Mouse (Mus musculus): ENCODE data around the gene Galnt18. TPM values are rescaled to one million over a fixed set of nuclear protein-coding genes. Genes with fewer than 3 reads are reported as not detected.

Gene Galnt18
- polyA plus RNA-seq, 1 experiment from 2014 or later = 7.8 TPM

- H3K4me2 ChIP-seq (replicated peaks; ENCODE audit: low read depth) = no peak overlapping the region
- 43% methylated on average over 2 of the region's 2 CpGs for WGBS
- H3K27ac ChIP-seq (ENCODE audit: low read depth, low read length) = no peak overlapping the region
- H3K36me3 ChIP-seq (ENCODE audit: control insufficient read depth, insufficient read depth) = no peaks in the 10 kb centered on the region
- H3K27me3 ChIP-seq (replicated peaks; ENCODE audit: control insufficient read depth, insufficient read depth, low read length) = no peaks in the 10 kb centered on the region
- no peak for TF ChIP-seq CTCF (IDR thresholded peaks at IDR 0.05; ENCODE audit: low read depth)
- no peaks in the 10 kb centered on the region for H3K9me3 ChIP-seq (ENCODE audit: control insufficient read depth)
- H3K4me1 ChIP-seq (replicated peaks; ENCODE audit: control insufficient read depth, insufficient read depth, low read length) = no peaks in the 10 kb centered on the region
- H3K9ac ChIP-seq (ENCODE audit: low read depth, low read length) = no peak overlapping the region
- peak; percentile 53; the same call in 1 of the 2 replicates for ATAC-seq
- no peak overlapping the region for H3K4me3 ChIP-seq (ENCODE audit: low read depth, low read length)
Observed at GRCm38 (mm10) chr7:111604578-111605208, 175.1 kb downstream of the Galnt18 start.

- Histone ChIP-seq H3K4me1 (replicated peaks; ENCODE audit: control insufficient read depth, insufficient read depth, low read length) (no peaks in the 10 kb centered on the region), H3K27ac (ENCODE audit: low read depth, low read length) (no peak overlapping the region), H3K4me3 (ENCODE audit: low read depth, low read length) (no peak overlapping the region), H3K4me2 (replicated peaks; ENCODE audit: low read depth) (no peak overlapping the region), H3K36me3 (ENCODE audit: control insufficient read depth, insufficient read depth) (no peaks in the 10 kb centered on the region), H3K9ac (ENCODE audit: low read depth, low read length) (no peak overlapping the region), H3K27me3 (replicated peaks; ENCODE audit: control insufficient read depth, insufficient read depth, low read length) (no peaks in the 10 kb centered on the region), H3K9me3 (ENCODE audit: control insufficient read depth) (no peaks in the 10 kb centered on the region)
- WGBS = 65% methylated on average over 4 of the region's 4 CpGs
- TF ChIP-seq CTCF (IDR thresholded peaks at IDR 0.05; ENCODE audit: low read depth) = no peak
- no peak for ATAC-seq
Observed at GRCm38 (mm10) chr7:111603186-111603585, 176.6 kb downstream of the Galnt18 start.

GRCm38 (mm10) chr7:111601339-111602067 lies 178.3 kb downstream of the Galnt18 start:
- no peak for ATAC-seq
- Histone ChIP-seq H3K4me3 (ENCODE audit: low read depth, low read length) (no peak overlapping the region), H3K27ac (ENCODE audit: low read depth, low read length) (no peak overlapping the region), H3K4me2 (replicated peaks; ENCODE audit: low read depth) (no peak overlapping the region), H3K36me3 (ENCODE audit: control insufficient read depth, insufficient read depth) (no peaks in the 10 kb centered on the region), H3K9me3 (ENCODE audit: control insufficient read depth) (no peaks in the 10 kb centered on the region), H3K9ac (ENCODE audit: low read depth, low read length) (no peak overlapping the region), H3K27me3 (replicated peaks; ENCODE audit: control insufficient read depth, insufficient read depth, low read length) (no peaks in the 10 kb centered on the region), H3K4me1 (replicated peaks; ENCODE audit: control insufficient read depth, insufficient read depth, low read length) (no peaks in the 10 kb centered on the region)
- TF ChIP-seq CTCF (IDR thresholded peaks at IDR 0.05; ENCODE audit: low read depth) = no peak
- 55% methylated on average over 4 of the region's 4 CpGs for WGBS

GRCm38 (mm10) chr7:111600756-111601155 lies 179.0 kb downstream of the Galnt18 start:
- H3K27me3 ChIP-seq (replicated peaks; ENCODE audit: control insufficient read depth, insufficient read depth, low read length) = no peaks in the 10 kb centered on the region
- no peak overlapping the region for H3K9ac ChIP-seq (ENCODE audit: low read depth, low read length)
- no peak for TF ChIP-seq CTCF (IDR thresholded peaks at IDR 0.05; ENCODE audit: low read depth)
- 79% methylated on average over 6 of the region's 6 CpGs for WGBS
- no peak overlapping the region for H3K4me2 ChIP-seq (replicated peaks; ENCODE audit: low read depth)
- no peaks in the 10 kb centered on the region for H3K36me3 ChIP-seq (ENCODE audit: control insufficient read depth, insufficient read depth)
- no peaks in the 10 kb centered on the region for H3K4me1 ChIP-seq (replicated peaks; ENCODE audit: control insufficient read depth, insufficient read depth, low read length)
- no peaks in the 10 kb centered on the region for H3K9me3 ChIP-seq (ENCODE audit: control insufficient read depth)
- H3K27ac ChIP-seq (ENCODE audit: low read depth, low read length) = no peak overlapping the region
- no peak overlapping the region for H3K4me3 ChIP-seq (ENCODE audit: low read depth, low read length)
- no peak for ATAC-seq

GRCm38 (mm10) chr7:111593680-111594079 lies 186.1 kb downstream of the Galnt18 start:
- Histone ChIP-seq H3K4me2 (replicated peaks; ENCODE audit: low read depth) (no peak overlapping the region), H3K4me3 (ENCODE audit: low read depth, low read length) (no peak overlapping the region), H3K9me3 (ENCODE audit: control insufficient read depth) (no peaks in the 10 kb centered on the region), H3K27me3 (replicated peaks; ENCODE audit: control insufficient read depth, insufficient read depth, low read length) (0 out of 2 replicates have a peak, but pooled peaks cover 4% of the 10 kb centered on the region), H3K9ac (ENCODE audit: low read depth, low read length) (no peak overlapping the region), H3K4me1 (replicated peaks; ENCODE audit: control insufficient read depth, insufficient read depth, low read length) (no peaks in the 10 kb centered on the region), H3K27ac (ENCODE audit: low read depth, low read length) (no peak overlapping the region), H3K36me3 (ENCODE audit: control insufficient read depth, insufficient read depth) (no peaks in the 10 kb centered on the region)
- 66% methylated on average over 6 of the region's 6 CpGs for WGBS
- ATAC-seq = no peak
- peak; percentile 35 for TF ChIP-seq CTCF (IDR thresholded peaks at IDR 0.05; ENCODE audit: low read depth)

GRCm38 (mm10) chr7:111589506-111590125 lies 190.2 kb downstream of the Galnt18 start:
- Histone ChIP-seq H3K4me2 (replicated peaks; ENCODE audit: low read depth) (no peak overlapping the region), H3K27ac (ENCODE audit: low read depth, low read length) (no peak overlapping the region), H3K9ac (ENCODE audit: low read depth, low read length) (no peak overlapping the region), H3K4me1 (replicated peaks; ENCODE audit: control insufficient read depth, insufficient read depth, low read length) (no peaks in the 10 kb centered on the region), H3K27me3 (replicated peaks; ENCODE audit: control insufficient read depth, insufficient read depth, low read length) (0 out of 2 replicates have a peak, but pooled peaks cover 4% of the 10 kb centered on the region), H3K9me3 (ENCODE audit: control insufficient read depth) (no peaks in the 10 kb centered on the region), H3K36me3 (ENCODE audit: control insufficient read depth, insufficient read depth) (no peaks in the 10 kb centered on the region), H3K4me3 (ENCODE audit: low read depth, low read length) (no peak overlapping the region)
- peak; percentile 61 for TF ChIP-seq CTCF (IDR thresholded peaks at IDR 0.05; ENCODE audit: low read depth)
- no peak for ATAC-seq
- WGBS = 59% methylated on average over 5 of the region's 5 CpGs

Measured in intestine, postnatal 0 days (tissue).